ENCODE assay signal across 21 mouse cellular contexts in the genomic region with DNA sequence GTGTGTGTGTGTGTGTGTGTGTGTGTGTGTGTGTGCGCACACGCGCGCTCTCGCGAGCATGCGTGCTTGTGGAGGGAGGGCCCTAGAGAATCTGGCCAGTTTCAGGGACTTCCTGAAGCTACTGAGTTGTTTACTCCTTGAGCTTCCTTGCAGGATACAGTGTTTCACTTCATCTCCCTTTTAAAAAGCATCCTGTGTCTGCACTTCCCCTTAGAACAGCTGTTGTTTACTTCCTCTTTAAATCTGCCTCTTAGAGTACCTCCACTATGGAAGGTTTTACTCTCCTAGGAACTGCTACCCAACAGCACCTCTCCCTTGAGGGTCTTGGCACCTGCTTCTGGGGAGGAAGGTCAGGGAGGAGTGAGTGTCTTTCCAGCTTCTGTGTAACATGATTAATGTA. TPM values are rescaled to one million over a fixed set of nuclear protein-coding genes. Genes with fewer than 3 reads are reported as not detected.
"Had no signal": no experiment of that assay in that cellular context is flagged by ENCODE, and none has a peak within 500 bp of the region (broad histone marks: within the 10 kb centered on the region; RNA-seq: fewer than 3 reads in every experiment).

No protein-coding gene starts in this region.

- DNase-seq: lung, adult 18-20 months; lung, embryonic 14.5 days; lung, postnatal 10 days; lung, postnatal 4 days; midbrain, embryonic 14.5 days; right cerebral cortex, postnatal 14 days; thymus, adult 2 months; thymus, postnatal 25 days; thymus, postnatal 4 days had no signal

- ATAC-seq: midbrain, embryonic 16.5 days had no signal

- H3K9ac ChIP-seq: lung, embryonic 14.5 days; midbrain, embryonic 12.5 days; neural tube, embryonic 12.5 days; stomach, embryonic 15.5 days had no signal

- H3K27ac ChIP-seq: midbrain, embryonic 10.5 days; midbrain, embryonic 12.5 days; neural tube, embryonic 12.5 days; stomach, embryonic 15.5 days; stomach, postnatal 0 days had no signal

- H3K4me3 ChIP-seq: midbrain, embryonic 10.5 days; midbrain, embryonic 12.5 days; neural tube, embryonic 12.5 days; stomach, embryonic 15.5 days had no signal

- H3K4me2 ChIP-seq: lung, embryonic 14.5 days; midbrain, embryonic 12.5 days; neural tube, embryonic 12.5 days; stomach, embryonic 15.5 days had no signal

- H3K9me3 ChIP-seq: midbrain, embryonic 10.5 days; midbrain, embryonic 12.5 days; neural tube, embryonic 12.5 days; stomach, embryonic 15.5 days had no signal

- H3K36me3 ChIP-seq: midbrain, embryonic 10.5 days; midbrain, embryonic 12.5 days; neural tube, embryonic 12.5 days; stomach, embryonic 15.5 days had no signal

RNA-seq across cellular contexts. Expression of a gene that starts 55.2 kb away (rescaled TPM):
- total RNA-seq: megakaryocyte, adult 5-6 weeks; megakaryocyte-erythroid progenitor cell, adult 5-6 weeks; neutrophil, adult 5-6 weeks had no signal
- polyA plus RNA-seq: liver, embryonic 16.5 days; lung, embryonic 14.5 days; midbrain, embryonic 12.5 days; midbrain, embryonic 14.5 days; midbrain, embryonic 16.5 days; neural tube, embryonic 12.5 days; neural tube, embryonic 14.5 days; spleen, adult 2 months had no signal
